Mouse (Mus musculus): ENCODE data around the gene Tle1. TPM values are rescaled to one million over a fixed set of nuclear protein-coding genes. Genes with fewer than 3 reads are reported as not detected.

Tle1 gene
- total and polyA plus RNA-seq, 2 experiments, result 55.8 to 84.4 TPM

GRCm38 (mm10) chr4:72157931-72158371, 42.8 kb downstream of the Tle1 start:
- Histone ChIP-seq H3K27ac (replicated peaks; ENCODE audit: insufficient read depth, low read depth, low read length) (no peak overlapping the region), H3K36me3 (ENCODE audit: control insufficient read depth, insufficient read depth, low read length) (peaks cover 58% of the 10 kb centered on the region), H3K27me3 (ENCODE audit: control insufficient read depth, insufficient read depth, low read length) (no peaks in the 10 kb centered on the region), H3K4me1 (ENCODE audit: control insufficient read depth, insufficient read depth, low read length) (no peaks in the 10 kb centered on the region), H3K9ac (ENCODE audit: low read depth, low read length) (no peak overlapping the region), H3K79me2 (ENCODE audit: control insufficient read depth, insufficient read depth, low read length) (peaks cover 6% of the 10 kb centered on the region; the same call in 1 of the 2 replicates), H3K4me3 (ENCODE audit: insufficient read depth, low read depth, low read length) (no peak overlapping the region)
- 51% methylated on average over 10 of the region's 10 CpGs for WGBS
- no peak for TF ChIP-seq CTCF (IDR thresholded peaks at IDR 0.05; ENCODE audit: low read depth, low read length)
- no peak for TF ChIP-seq POLR2A (IDR thresholded peaks at IDR 0.05; ENCODE audit: extremely low read depth, insufficient read depth, low read length)
- DNase-seq (ENCODE audit: extremely low read depth, low read depth, low spot score), result no peak

- no peaks in the 10 kb centered on the region for H3K27me3 ChIP-seq (ENCODE audit: control insufficient read depth, insufficient read depth, low read length)
- H3K4me3 ChIP-seq (ENCODE audit: insufficient read depth, low read depth, low read length), result no peak overlapping the region
- peaks cover under 1% of the 10 kb centered on the region; the same call in 1 of the 2 replicates for H3K4me1 ChIP-seq (ENCODE audit: control insufficient read depth, insufficient read depth, low read length)
- no peak overlapping the region for H3K9ac ChIP-seq (ENCODE audit: low read depth, low read length)
- DNase-seq (ENCODE audit: extremely low read depth, low read depth, low spot score), result no peak
- H3K27ac ChIP-seq (replicated peaks; ENCODE audit: insufficient read depth, low read depth, low read length), result no peak overlapping the region
- no peak for TF ChIP-seq POLR2A (IDR thresholded peaks at IDR 0.05; ENCODE audit: extremely low read depth, insufficient read depth, low read length)
- no peak for TF ChIP-seq CTCF (IDR thresholded peaks at IDR 0.05; ENCODE audit: low read depth, low read length)
- H3K36me3 ChIP-seq (ENCODE audit: control insufficient read depth, insufficient read depth, low read length), result peaks cover 56% of the 10 kb centered on the region
- 76% methylated on average over 4 of the region's 4 CpGs for WGBS
- H3K79me2 ChIP-seq (ENCODE audit: control insufficient read depth, insufficient read depth, low read length), result peaks cover 2% of the 10 kb centered on the region; the same call in 1 of the 2 replicates
Observed at GRCm38 (mm10) chr4:72150460-72151131, 50.1 kb downstream of the Tle1 start.

- Histone ChIP-seq H3K27me3 (ENCODE audit: control insufficient read depth, insufficient read depth, low read length) (no peaks in the 10 kb centered on the region), H3K4me1 (ENCODE audit: control insufficient read depth, insufficient read depth, low read length) (peaks cover 3% of the 10 kb centered on the region; the same call in 1 of the 2 replicates), H3K9ac (ENCODE audit: low read depth, low read length) (no peak overlapping the region), H3K79me2 (ENCODE audit: control insufficient read depth, insufficient read depth, low read length) (peaks cover 2% of the 10 kb centered on the region; the same call in 1 of the 2 replicates), H3K4me3 (ENCODE audit: insufficient read depth, low read depth, low read length) (no peak overlapping the region), H3K27ac (replicated peaks; ENCODE audit: insufficient read depth, low read depth, low read length) (no peak overlapping the region), H3K36me3 (ENCODE audit: control insufficient read depth, insufficient read depth, low read length) (peaks cover 67% of the 10 kb centered on the region)
- WGBS, result 82% methylated on average over 2 of the region's 2 CpGs
- DNase-seq (ENCODE audit: extremely low read depth, low read depth, low spot score), result peak; percentile 37
- TF ChIP-seq POLR2A (IDR thresholded peaks at IDR 0.05; ENCODE audit: extremely low read depth, insufficient read depth, low read length) (no peak), CTCF (IDR thresholded peaks at IDR 0.05; ENCODE audit: low read depth, low read length) (no peak)
Observed at GRCm38 (mm10) chr4:72146003-72146402, 54.7 kb downstream of the Tle1 start.

- H3K9ac ChIP-seq (ENCODE audit: low read depth, low read length), result no peak overlapping the region
- H3K4me1 ChIP-seq (ENCODE audit: control insufficient read depth, insufficient read depth, low read length), result peaks cover 6% of the 10 kb centered on the region
- peak; percentile 76 for DNase-seq (ENCODE audit: extremely low read depth, low read depth, low spot score)
- peaks cover 2% of the 10 kb centered on the region; the same call in 1 of the 2 replicates for H3K79me2 ChIP-seq (ENCODE audit: control insufficient read depth, insufficient read depth, low read length)
- no peak overlapping the region for H3K27ac ChIP-seq (replicated peaks; ENCODE audit: insufficient read depth, low read depth, low read length)
- WGBS, result 30% methylated on average over 2 of the region's 2 CpGs
- H3K27me3 ChIP-seq (ENCODE audit: control insufficient read depth, insufficient read depth, low read length), result no peaks in the 10 kb centered on the region
- TF ChIP-seq CTCF (IDR thresholded peaks at IDR 0.05; ENCODE audit: low read depth, low read length), result no peak
- no peak for TF ChIP-seq POLR2A (IDR thresholded peaks at IDR 0.05; ENCODE audit: extremely low read depth, insufficient read depth, low read length)
- H3K36me3 ChIP-seq (ENCODE audit: control insufficient read depth, insufficient read depth, low read length), result peaks cover 74% of the 10 kb centered on the region
- H3K4me3 ChIP-seq (ENCODE audit: insufficient read depth, low read depth, low read length), result no peak overlapping the region
Observed at GRCm38 (mm10) chr4:72144541-72144940, 56.2 kb downstream of the Tle1 start.

- WGBS, result 77% methylated on average over 3 of the region's 3 CpGs
- Histone ChIP-seq H3K36me3 (ENCODE audit: control insufficient read depth, insufficient read depth, low read length) (peaks cover 77% of the 10 kb centered on the region), H3K27me3 (ENCODE audit: control insufficient read depth, insufficient read depth, low read length) (no peaks in the 10 kb centered on the region), H3K4me3 (ENCODE audit: insufficient read depth, low read depth, low read length) (no peak overlapping the region), H3K27ac (replicated peaks; ENCODE audit: insufficient read depth, low read depth, low read length) (no peak overlapping the region), H3K9ac (ENCODE audit: low read depth, low read length) (no peak overlapping the region), H3K4me1 (ENCODE audit: control insufficient read depth, insufficient read depth, low read length) (peaks cover 11% of the 10 kb centered on the region), H3K79me2 (ENCODE audit: control insufficient read depth, insufficient read depth, low read length) (peaks cover 5% of the 10 kb centered on the region)
- DNase-seq (ENCODE audit: extremely low read depth, low read depth, low spot score), result no peak
- no peak for TF ChIP-seq POLR2A (IDR thresholded peaks at IDR 0.05; ENCODE audit: extremely low read depth, insufficient read depth, low read length)
Observed at GRCm38 (mm10) chr4:72140706-72141105, 60.0 kb downstream of the Tle1 start.

GRCm38 (mm10) chr4:72139475-72140120, 61.1 kb downstream of the Tle1 start:
- H3K4me1 ChIP-seq (ENCODE audit: control insufficient read depth, insufficient read depth, low read length), result peaks cover 8% of the 10 kb centered on the region
- peaks cover 5% of the 10 kb centered on the region for H3K79me2 ChIP-seq (ENCODE audit: control insufficient read depth, insufficient read depth, low read length)
- H3K4me3 ChIP-seq (ENCODE audit: insufficient read depth, low read depth, low read length), result no peak overlapping the region
- H3K9ac ChIP-seq (ENCODE audit: low read depth, low read length), result no peak overlapping the region
- no peaks in the 10 kb centered on the region for H3K27me3 ChIP-seq (ENCODE audit: control insufficient read depth, insufficient read depth, low read length)
- WGBS, result 19% methylated on average over 11 of the region's 11 CpGs
- DNase-seq (ENCODE audit: extremely low read depth, low read depth, low spot score), result peak; percentile 87
- no peak overlapping the region for H3K27ac ChIP-seq (replicated peaks; ENCODE audit: insufficient read depth, low read depth, low read length)
- peaks cover 77% of the 10 kb centered on the region for H3K36me3 ChIP-seq (ENCODE audit: control insufficient read depth, insufficient read depth, low read length)
- TF ChIP-seq CTCF (IDR thresholded peaks at IDR 0.05; ENCODE audit: low read depth, low read length) (no peak), POLR2A (IDR thresholded peaks at IDR 0.05; ENCODE audit: extremely low read depth, insufficient read depth, low read length) (no peak)
